Mouse (Mus musculus): ENCODE measurements at regions not wholly inside any gene's neighbourhood (a gene's known extent, or its start where the extent isn't known, plus 50 kb on each side); places are given as distances from the start of the nearest gene placed in this dataset.

GRCm38 (mm10) chr8:31518903-31519302 is 1909.6 kb upstream of the 5930422O12Rik start:
- intact Hi-C loops (cut with DNase I): loop anchor here (2.0 to 10.0 kb wide), 2 partner anchors 696 to 1666 kb away; no protein-coding TSS in a partner anchor
- no peak for DNase-seq

GRCm38 (mm10) chr8:31520991-31521448 is 1907.5 kb upstream of the 5930422O12Rik start:
- intact Hi-C loops (cut with DNase I): loop anchor here (2.0 kb wide), 1 partner anchor 486 kb away; no protein-coding TSS in a partner anchor

DNA sequence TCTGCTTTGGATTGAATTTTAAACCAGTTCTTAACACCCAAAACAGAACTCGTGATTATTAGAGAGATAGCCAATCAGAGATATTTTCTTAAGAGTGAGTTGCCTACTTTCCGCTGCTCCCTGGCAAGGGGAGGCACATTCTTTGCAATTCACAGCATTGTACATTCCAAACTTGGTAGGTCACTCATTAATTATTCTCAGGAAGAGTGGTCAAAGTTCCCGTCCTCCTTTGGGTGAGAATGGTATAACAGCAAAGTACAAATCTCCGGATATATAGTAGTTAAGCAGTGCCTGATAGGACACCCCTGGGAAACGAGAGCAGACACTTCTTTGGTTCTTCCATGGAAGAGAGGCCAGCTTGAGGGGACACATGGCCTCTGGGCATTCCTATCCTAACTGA is 1903.4 kb upstream of the 5930422O12Rik start:
- intact Hi-C loops (cut with DNase I): no loop called here
- DNase-seq: no peak

More at GRCm38 (mm10) chr8:31520991-31521448, 1907.5 kb upstream of the 5930422O12Rik start:
- no peak for DNase-seq

GRCm38 (mm10) chr8:31539251-31539650 is 1889.3 kb upstream of the 5930422O12Rik start:
- intact Hi-C loops (cut with DNase I): no loop called here

DNA sequence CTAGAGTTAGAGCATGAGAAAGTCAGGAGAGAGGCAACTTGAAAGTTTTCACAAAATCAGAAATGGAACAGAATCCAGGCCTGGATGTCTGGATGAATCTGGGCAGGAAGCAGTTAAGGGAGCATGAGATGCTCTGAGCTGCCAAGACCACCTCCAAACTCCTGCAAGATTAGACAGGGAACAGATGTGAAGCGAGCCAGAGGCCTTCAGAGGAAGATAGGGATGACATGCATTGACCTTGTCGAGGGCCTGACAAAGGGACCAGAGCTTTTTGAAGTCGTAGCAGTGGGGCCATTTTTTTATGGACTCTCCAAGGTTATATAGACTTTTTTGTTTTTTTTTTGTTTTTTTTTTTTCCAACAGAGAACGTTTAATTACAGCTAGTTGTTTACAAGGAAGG is 1886.9 kb upstream of the 5930422O12Rik start:
- DNase-seq: no peak
- intact Hi-C loops (cut with DNase I): no loop called here

More at GRCm38 (mm10) chr8:31539251-31539650, 1889.3 kb upstream of the 5930422O12Rik start:
- no peak for DNase-seq

DNA sequence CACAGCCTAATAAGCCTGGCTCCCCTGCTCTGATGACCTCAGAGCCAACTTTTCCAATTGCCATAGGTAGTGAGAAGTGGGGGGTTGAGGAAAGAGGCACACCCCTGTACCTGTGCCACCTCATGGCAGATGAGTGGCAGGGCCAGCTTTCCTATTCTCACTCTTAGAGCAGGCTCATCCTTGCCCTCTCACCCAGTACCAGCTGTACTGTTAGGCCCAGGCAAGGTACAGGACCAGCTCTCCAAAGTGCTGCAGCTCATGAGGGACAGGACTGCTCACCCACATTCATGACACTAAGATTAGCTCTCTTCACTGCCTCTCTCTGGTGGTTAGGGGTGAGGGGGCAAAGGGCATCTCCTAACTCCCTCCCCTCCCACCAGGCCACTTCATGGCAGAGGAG is 1854.4 kb upstream of the 5930422O12Rik start:
- intact Hi-C loops (cut with DNase I): no loop called here
- no peak for DNase-seq

DNA sequence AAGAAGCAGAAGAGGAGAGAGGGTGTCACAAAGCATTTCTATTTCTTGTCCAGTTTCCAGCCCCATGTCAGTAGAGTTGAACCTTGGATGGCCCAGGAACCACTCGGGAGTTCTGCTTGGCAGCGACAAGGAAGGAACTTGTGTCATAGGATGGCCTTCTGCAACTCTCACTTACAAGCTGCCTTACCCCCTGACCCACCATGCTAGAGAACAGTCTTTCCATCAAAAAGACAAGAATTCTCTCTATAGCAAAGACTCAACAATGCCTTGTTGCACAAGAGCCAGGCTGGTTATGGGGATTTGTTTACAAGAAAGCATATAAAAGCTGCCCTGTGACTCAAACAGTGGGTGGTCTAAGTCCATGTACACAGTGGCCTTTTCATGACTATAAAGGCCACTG is 1852.4 kb upstream of the 5930422O12Rik start:
- no peak for DNase-seq
- intact Hi-C loops (cut with DNase I): no loop called here

DNA sequence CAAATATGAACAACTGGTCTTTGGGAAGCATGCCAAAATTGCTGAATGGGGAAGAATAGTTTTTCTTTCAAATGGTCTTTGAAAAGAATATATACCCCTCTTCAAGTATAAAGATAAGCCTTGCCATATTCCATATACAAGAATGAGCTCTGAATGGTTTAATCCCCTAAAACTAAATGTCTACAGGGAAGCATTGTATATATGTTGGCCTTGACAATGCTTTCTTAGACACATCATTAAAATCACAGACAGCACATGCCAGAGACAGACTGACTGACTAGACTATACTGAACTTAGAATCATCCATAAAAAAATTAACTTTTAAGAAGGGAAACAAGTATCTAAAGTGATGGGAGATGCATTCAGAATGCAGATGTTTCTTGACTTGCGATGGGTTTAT is 1843.8 kb upstream of the 5930422O12Rik start:
- intact Hi-C loops (cut with DNase I): no loop called here

DNA sequence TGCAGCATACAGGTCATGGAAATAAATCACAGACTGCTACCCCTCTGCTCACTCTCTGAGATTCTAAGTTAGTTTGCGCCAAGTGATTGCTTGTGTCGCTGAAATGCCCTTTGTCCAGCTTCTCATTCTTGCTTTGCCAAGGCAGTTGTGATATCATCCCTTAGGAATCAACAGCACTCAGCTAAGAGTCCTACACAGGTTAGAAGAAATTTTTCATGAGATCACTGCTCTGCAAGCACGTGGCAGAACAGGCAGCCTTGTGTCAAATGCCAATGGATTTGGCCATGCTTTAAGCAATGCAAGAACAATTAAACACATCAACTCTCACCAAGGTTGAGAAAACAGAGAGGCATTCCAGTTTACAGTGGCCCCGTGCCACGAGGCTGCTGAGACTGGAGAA is 1829.0 kb upstream of the 5930422O12Rik start:
- intact Hi-C loops (cut with DNase I): no loop called here
- DNase-seq: peak in 1 of 2 experiments; percentile 5

More for the DNA sequence above, 1843.8 kb upstream of the 5930422O12Rik start:
- DNase-seq: no peak

- no peak for DNase-seq
- intact Hi-C loops (cut with DNase I): no loop called here
Measured at GRCm38 (mm10) chr8:31600979-31601378, 1827.5 kb upstream of the 5930422O12Rik start.

DNA sequence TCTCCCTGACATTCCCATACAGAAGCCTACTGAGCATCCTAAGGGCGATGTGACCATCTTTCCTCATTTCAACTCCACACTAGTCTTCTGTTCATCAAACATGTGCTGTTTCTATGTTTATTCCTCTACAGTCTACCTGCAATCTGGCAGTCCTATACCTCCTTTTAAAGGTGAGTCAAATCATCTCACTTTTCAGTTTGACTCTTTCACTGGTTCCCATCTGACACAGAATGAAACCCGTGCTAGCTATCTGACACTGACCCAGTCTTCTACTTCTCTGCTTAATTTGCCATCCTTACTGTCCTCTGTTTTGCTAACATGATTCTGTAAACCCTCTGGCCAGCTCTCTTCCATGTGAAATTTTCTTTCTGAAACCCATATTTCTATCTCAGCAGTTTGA is 1812.0 kb upstream of the 5930422O12Rik start:
- intact Hi-C loops (cut with DNase I): no loop called here
- DNase-seq: no peak

DNA sequence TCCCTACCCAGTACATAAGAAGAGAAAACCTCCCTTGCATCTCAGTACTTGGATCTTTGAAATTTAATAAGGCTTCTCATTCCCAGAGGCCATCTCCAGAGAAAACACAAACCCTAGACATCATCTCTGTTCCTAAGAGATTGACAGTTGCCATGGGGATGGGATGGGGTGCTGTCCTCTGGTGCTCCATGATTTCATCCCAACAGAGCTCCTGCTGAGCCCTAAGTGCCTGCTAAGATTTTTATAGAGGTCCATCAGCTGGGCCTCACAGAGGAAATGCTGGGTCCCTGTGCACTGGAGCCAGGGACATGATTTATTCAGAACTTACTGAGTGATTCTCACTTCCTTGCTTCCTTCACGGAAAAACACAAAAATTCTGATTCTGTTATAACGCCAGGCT is 1800.8 kb upstream of the 5930422O12Rik start:
- intact Hi-C loops (cut with DNase I): no loop called here
- no peak for DNase-seq

DNA sequence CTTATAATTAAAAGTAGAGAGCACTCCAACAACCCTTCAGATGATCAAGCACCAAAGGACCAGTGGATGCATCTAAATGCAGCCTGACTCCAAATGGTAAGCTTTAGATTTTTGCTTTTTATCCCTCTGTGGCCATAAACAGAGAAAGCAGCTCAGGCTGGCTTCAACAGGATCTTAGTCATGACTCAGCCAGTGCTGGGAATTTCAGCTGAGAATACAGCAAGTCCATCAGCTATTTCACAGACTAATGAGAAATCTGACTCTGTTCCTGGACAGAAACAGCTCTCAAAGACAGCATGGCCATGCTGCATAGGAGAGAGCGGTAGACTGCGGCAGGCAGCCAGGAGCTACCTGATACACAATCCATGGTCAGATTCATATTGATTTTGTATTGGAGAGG is 1800.4 kb upstream of the 5930422O12Rik start:
- no peak for DNase-seq
- intact Hi-C loops (cut with DNase I): no loop called here

- no peak for DNase-seq
- intact Hi-C loops (cut with DNase I): no loop called here
Measured at GRCm38 (mm10) chr8:31638417-31638816, 1790.1 kb upstream of the 5930422O12Rik start.

DNA sequence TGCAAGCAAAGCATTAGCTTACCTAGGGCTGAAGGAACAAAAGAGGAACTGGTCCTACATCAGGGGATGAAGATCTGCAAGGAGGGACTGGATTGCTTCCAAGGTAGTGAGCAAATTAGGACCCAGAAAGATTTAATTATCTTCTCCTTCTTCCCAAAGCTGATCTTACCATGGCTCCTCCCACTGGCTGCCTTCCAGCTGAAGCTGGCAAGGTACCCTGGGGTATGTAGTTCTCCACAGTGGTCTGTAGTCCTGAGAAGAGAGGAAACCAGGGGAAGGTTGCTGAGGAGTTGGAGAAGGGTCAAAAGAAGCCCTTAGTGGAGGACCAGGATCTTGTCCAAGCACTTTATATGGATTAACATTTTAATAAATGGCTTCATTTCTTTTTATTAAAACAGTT is 1764.8 kb upstream of the 5930422O12Rik start:
- no peak for DNase-seq
- intact Hi-C loops (cut with DNase I): no loop called here

- intact Hi-C loops (cut with DNase I): no loop called here
Measured at GRCm38 (mm10) chr8:31665485-31665884, 1763.0 kb upstream of the 5930422O12Rik start.

GRCm38 (mm10) chr8:31704168-31704567 is 1724.3 kb upstream of the 5930422O12Rik start:
- no peak for DNase-seq
- intact Hi-C loops (cut with DNase I): no loop called here

More at GRCm38 (mm10) chr8:31665485-31665884, 1763.0 kb upstream of the 5930422O12Rik start:
- DNase-seq: no peak

DNA sequence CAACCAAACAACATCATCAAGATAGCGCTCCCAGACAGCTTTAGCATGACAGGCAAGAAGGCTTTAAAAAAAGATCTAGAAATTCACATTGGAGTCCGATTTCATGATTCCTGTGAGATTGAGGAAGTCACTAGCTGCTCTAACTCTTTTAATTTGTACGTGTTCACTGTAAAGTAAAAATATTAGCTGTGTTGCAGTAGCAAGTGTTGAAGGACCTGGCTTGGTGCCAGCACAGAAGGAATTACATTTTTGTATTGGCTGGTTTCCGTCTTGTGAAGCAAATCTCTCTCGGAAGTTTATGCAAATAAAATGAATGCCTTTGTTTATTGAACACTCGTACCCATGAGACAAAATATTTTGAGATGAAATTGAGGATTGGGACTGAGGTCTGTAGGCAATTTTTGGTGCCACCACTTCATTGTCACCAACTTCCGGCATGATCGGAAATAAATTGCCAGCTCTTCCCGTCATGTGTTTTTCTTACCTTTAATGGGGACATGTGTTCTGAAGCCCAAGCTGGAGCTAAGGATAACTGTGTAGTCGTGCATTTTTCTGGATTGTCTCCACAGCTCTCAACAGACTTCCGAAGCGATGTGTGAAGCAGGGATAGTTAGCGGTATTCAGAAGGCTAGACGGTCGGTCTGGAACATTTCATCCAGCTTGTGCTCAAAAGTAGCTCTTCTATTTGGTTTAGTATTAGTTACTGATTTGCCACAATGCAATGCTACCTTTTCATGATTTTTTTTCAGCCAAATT is 1715.0 kb upstream of the 5930422O12Rik start:
- intact Hi-C loops (cut with DNase I): no loop called here
- no peak for DNase-seq

- no peak for DNase-seq
- intact Hi-C loops (cut with DNase I): no loop called here
Measured at GRCm38 (mm10) chr8:31714077-31714458, 1714.4 kb upstream of the 5930422O12Rik start.

DNA sequence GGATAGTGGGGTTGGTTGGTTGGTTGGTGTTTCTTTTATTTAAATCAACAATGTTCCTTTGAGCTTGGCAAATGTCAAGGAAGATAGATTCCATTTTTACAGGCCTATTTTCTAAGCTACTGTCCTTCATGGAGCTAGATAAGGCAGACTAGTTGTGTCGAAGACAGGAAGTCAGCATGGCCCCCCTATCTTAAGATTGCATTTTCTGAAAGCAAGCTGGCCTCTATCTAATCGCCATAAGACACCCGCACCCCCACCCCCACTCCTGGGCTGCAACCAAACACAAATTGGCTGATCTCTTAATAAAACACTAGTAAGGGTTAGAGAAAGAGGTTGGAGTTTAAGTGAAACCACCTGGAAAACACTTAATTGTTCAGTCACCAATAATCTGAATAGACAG is 1708.5 kb upstream of the 5930422O12Rik start:
- DNase-seq: no peak
- intact Hi-C loops (cut with DNase I): no loop called here

GRCm38 (mm10) chr8:31720585-31720984 is 1707.9 kb upstream of the 5930422O12Rik start:
- no peak for DNase-seq
- intact Hi-C loops (cut with DNase I): no loop called here

DNA sequence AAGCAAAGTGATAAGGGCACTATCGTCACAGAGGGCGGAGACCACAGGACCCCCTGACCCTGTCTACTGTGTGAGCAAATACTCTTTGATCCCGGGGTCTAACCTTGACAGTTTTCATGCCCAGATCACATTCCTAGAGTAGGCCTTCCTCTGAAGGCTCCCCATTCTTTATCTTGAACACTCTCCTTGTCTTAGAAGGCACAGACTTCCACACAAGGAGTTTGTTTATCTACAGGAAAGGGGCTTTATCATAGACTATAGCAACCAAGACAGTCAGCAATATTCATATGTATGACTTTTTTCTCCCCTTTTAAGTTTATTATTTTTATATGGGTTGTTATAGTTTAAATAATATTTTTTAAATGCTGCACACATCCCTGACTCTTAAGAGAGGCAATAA is 1703.1 kb upstream of the 5930422O12Rik start:
- intact Hi-C loops (cut with DNase I): no loop called here
- DNase-seq: no peak

Measured in heart, postnatal 36 days (tissue).